Mouse (Mus musculus) limb, embryonic 15.5 days (tissue): Measurements from ENCODE around the gene Rapgef3. TPM values are rescaled to one million over a fixed set of nuclear protein-coding genes. Genes with fewer than 3 reads are reported as not detected.

Experiments used
- ATAC-seq: fragments of 200-750 bp; cut with Nextera tagmentation; 2 replicates; pipeline ENCODE4 v1.8.0; 2017; ENCODE audit warnings: low read depth, moderate TSS enrichment; ENCODE audit not compliant: insufficient number of reproducible peaks, low FRiP score, low TSS enrichment
- H3K27ac ChIP-seq: fragments of 300-500 bp; sonication (generic); 2 replicates; pipeline ENCODE4 v1.5.1; 2015; ENCODE audit warnings: moderate library complexity, mild to moderate bottlenecking, inconsistent platforms
- H3K27me3 ChIP-seq: fragments of 300-500 bp; sonication (generic); 2 replicates; pipeline ENCODE4 v1.6.1; 2015; ENCODE audit warnings: inconsistent platforms
- H3K36me3 ChIP-seq: fragments of 300-500 bp; sonication (generic); 2 replicates; pipeline ENCODE4 v1.6.1; 2015; ENCODE audit warnings: inconsistent platforms
- H3K4me1 ChIP-seq: fragments of 300-500 bp; sonication (generic); 2 replicates; pipeline ENCODE4 v1.6.1; 2015; ENCODE audit warnings: inconsistent platforms
- H3K4me2 ChIP-seq: fragments of 300-500 bp; sonication (generic); 2 replicates; pipeline ENCODE4 v1.6.1; 2015; ENCODE audit warnings: mild to moderate bottlenecking, inconsistent platforms
- H3K4me3 ChIP-seq: fragments of 300-500 bp; sonication (generic); 2 replicates; pipeline ENCODE4 v1.5.1; 2015; ENCODE audit warnings: mild to moderate bottlenecking, inconsistent platforms
- H3K9ac ChIP-seq: fragments of 300-500 bp; sonication (generic); 2 replicates; pipeline ENCODE4 v1.6.1; 2015; ENCODE audit warnings: inconsistent platforms
- H3K9me3 ChIP-seq: fragments of 300-500 bp; sonication (generic); 2 replicates; pipeline ENCODE4 v1.6.1; 2016; ENCODE audit warnings: inconsistent platforms
- WGBS: fragments of 180-500 bp; shearing (Covaris S2); methylation state at CpG from one replicate; pipeline ENCODE4 v1.1.7; 2015; 5-methylcytosine and 5-hydroxymethylcytosine counted together
- polyA plus RNA-seq: library from polyadenylated mRNA; unstranded; fragments of >200 nt; fragmentation: Nextera tagmentation; extraction: Ambion mirVana; gene quantifications from 2 replicates; pipeline ENCODE4 v1.2.1, GENCODE M21; 2015

Gene Rapgef3
- polyA plus RNA-seq, 1 experiment from 2014 or later, result 9.8 TPM

DNA sequence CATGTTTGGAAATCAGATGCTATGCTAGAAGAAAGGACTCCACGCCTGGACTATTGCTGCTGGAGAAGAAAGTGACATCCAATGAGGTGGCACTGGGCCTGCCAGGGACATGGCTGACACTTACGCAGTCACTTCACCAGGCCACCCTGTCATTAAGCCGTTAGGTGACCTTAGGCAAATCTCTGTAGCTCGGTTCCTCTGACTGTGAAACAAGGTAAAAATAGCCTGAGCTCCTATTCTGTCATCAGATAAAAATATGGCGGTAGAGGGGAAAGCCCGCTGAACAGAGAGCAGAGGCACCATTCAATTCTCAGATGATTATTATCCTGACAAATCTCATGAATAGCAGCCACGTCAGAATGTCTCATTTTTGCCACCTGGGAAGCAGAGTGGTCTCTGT, 25.7 kb downstream of the Rapgef3 start:
- Histone ChIP-seq H3K9me3 (no peaks in the 10 kb centered on the region), H3K4me3 (no peak overlapping the region), H3K27me3 (no peaks in the 10 kb centered on the region), H3K4me2 (no peak overlapping the region), H3K4me1 (peaks cover 15% of the 10 kb centered on the region), H3K36me3 (peaks cover 3% of the 10 kb centered on the region; the same call in 1 of the 2 replicates), H3K9ac (no peak overlapping the region), H3K27ac (no peak overlapping the region)
- ATAC-seq, result no peak
- 52% methylated on average over 7 of the region's 7 CpGs for whole genome bisulfite sequencing

GRCm38 (mm10) chr15:97741662-97742061, 26.1 kb downstream of the Rapgef3 start:
- Histone ChIP-seq H3K4me1 (peaks cover 15% of the 10 kb centered on the region), H3K4me2 (no peak overlapping the region), H3K9me3 (no peaks in the 10 kb centered on the region), H3K27ac (no peak overlapping the region), H3K36me3 (no peaks in the 10 kb centered on the region), H3K4me3 (no peak overlapping the region), H3K9ac (no peak overlapping the region), H3K27me3 (no peaks in the 10 kb centered on the region)
- no peak for ATAC-seq
- 70% methylated on average over 12 of the region's 12 CpGs for WGBS

DNA sequence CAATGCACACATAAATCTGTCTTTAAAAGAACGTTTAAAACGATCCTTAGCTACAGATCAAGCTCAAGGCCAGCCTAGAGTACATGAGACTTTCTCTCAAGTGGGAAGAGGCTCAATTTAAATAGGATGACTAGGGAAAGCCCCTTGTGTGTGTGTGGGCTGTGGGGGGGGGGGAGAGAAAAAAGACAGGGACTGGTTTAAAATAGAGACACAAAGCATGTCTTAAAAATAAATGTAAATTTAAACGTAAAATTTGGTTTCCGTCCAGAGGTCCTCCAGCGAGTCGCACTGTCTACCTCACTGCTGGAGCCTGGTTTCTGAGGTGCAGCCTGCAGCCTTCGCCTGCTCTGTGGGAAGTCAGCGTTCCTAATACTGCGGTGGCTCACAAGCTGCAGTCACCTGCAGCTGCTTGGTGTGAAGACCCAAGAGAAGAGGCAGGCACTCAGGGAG, 27.5 kb downstream of the Rapgef3 start:
- no peak overlapping the region for H3K9ac ChIP-seq
- WGBS, result 74% methylated on average over 9 of the region's 9 CpGs
- H3K4me3 ChIP-seq, result no peak overlapping the region
- no peaks in the 10 kb centered on the region for H3K36me3 ChIP-seq
- no peak overlapping the region for H3K27ac ChIP-seq
- peaks cover 11% of the 10 kb centered on the region for H3K4me1 ChIP-seq
- no peaks in the 10 kb centered on the region for H3K27me3 ChIP-seq
- H3K9me3 ChIP-seq, result no peaks in the 10 kb centered on the region
- ATAC-seq, result no peak
- H3K4me2 ChIP-seq, result no peak overlapping the region

- no peak overlapping the region for H3K4me3 ChIP-seq
- H3K9me3 ChIP-seq, result no peaks in the 10 kb centered on the region
- H3K27me3 ChIP-seq, result no peaks in the 10 kb centered on the region
- no peak for ATAC-seq
- no peaks in the 10 kb centered on the region for H3K36me3 ChIP-seq
- H3K27ac ChIP-seq, result no peak overlapping the region
- H3K4me1 ChIP-seq, result no peaks in the 10 kb centered on the region
- H3K4me2 ChIP-seq, result no peak overlapping the region
- H3K9ac ChIP-seq, result no peak overlapping the region
- WGBS, result 82% methylated on average over 7 of the region's 7 CpGs
Measured at GRCm38 (mm10) chr15:97738923-97739322, 28.8 kb downstream of the Rapgef3 start.

GRCm38 (mm10) chr15:97731988-97732387, 35.8 kb downstream of the Rapgef3 start:
- no peaks in the 10 kb centered on the region for H3K9me3 ChIP-seq
- no peak overlapping the region for H3K9ac ChIP-seq
- H3K4me1 ChIP-seq, result peaks cover 3% of the 10 kb centered on the region
- 87% methylated on average over 11 of the region's 11 CpGs for WGBS
- H3K4me3 ChIP-seq, result no peak overlapping the region
- H3K27ac ChIP-seq, result peak overlapping the region; percentile 27; the same call in 1 of the 2 replicates
- no peaks in the 10 kb centered on the region for H3K36me3 ChIP-seq
- no peaks in the 10 kb centered on the region for H3K27me3 ChIP-seq
- ATAC-seq, result no peak
- H3K4me2 ChIP-seq, result no peak overlapping the region

DNA sequence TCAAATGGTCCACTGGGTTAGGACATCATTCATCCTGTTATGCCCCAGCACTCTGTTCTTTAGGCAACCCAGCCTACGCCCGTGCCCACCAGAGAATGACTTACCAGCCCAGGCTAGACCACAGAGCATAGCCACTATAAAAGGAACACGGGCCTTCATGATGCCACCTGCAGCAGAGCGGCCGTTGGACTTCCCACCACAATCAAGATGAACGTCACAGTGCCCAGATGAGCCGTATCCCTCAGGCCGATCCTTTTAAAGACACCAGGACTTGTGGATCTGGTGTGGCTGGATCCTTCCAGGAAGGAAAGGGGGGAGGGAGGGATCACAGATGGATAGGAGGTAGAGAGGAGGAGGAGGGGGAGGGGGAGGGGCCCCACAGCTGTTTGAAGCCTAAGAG, 36.7 kb downstream of the Rapgef3 start, which contains the start of gene Endou:
Gene Endou, minus strand, starts transcription at position 229 of the 400 bp plus-strand sequence.
- H3K4me2 ChIP-seq, result no peak within 1 kb of the TSS
- H3K4me3 ChIP-seq, result peak within 1 kb of the TSS; percentile 8
- no peaks in the 10 kb centered on the region for H3K36me3 ChIP-seq
- no peaks in the 10 kb centered on the region for H3K27me3 ChIP-seq
- no peaks in the 10 kb centered on the region for H3K9me3 ChIP-seq
- H3K9ac ChIP-seq, result no peak within 1 kb of the TSS
- H3K27ac ChIP-seq, result peak within 1 kb of the TSS; percentile 27; the same call in 1 of the 2 replicates
- H3K4me1 ChIP-seq, result peaks cover 6% of the 10 kb centered on the region
- no peak for ATAC-seq
- 84% methylated on average over 8 of the region's 8 CpGs for WGBS

GRCm38 (mm10) chr15:97730365-97730764, 37.4 kb downstream of the Rapgef3 start:
- Histone ChIP-seq H3K4me1 (peaks cover 6% of the 10 kb centered on the region), H3K4me2 (no peak overlapping the region), H3K27ac (no peak overlapping the region), H3K36me3 (no peaks in the 10 kb centered on the region), H3K9me3 (no peaks in the 10 kb centered on the region), H3K27me3 (no peaks in the 10 kb centered on the region), H3K9ac (no peak overlapping the region), H3K4me3 (peak overlapping the region; percentile 8; the same call in 1 of the 2 replicates)
- WGBS, result 37% methylated on average over 6 of the region's 6 CpGs
- ATAC-seq, result 0 out of 2 replicates have a peak, but pooled peaks have one; percentile 40

GRCm38 (mm10) chr15:97728804-97729203, 39.0 kb downstream of the Rapgef3 start:
- Histone ChIP-seq H3K27me3 (no peaks in the 10 kb centered on the region), H3K36me3 (no peaks in the 10 kb centered on the region), H3K27ac (no peak overlapping the region), H3K9ac (no peak overlapping the region), H3K4me1 (peaks cover 6% of the 10 kb centered on the region), H3K9me3 (no peaks in the 10 kb centered on the region), H3K4me2 (no peak overlapping the region), H3K4me3 (no peak overlapping the region)
- 55% methylated on average over 7 of the region's 7 CpGs for WGBS
- no peak for ATAC-seq

DNA sequence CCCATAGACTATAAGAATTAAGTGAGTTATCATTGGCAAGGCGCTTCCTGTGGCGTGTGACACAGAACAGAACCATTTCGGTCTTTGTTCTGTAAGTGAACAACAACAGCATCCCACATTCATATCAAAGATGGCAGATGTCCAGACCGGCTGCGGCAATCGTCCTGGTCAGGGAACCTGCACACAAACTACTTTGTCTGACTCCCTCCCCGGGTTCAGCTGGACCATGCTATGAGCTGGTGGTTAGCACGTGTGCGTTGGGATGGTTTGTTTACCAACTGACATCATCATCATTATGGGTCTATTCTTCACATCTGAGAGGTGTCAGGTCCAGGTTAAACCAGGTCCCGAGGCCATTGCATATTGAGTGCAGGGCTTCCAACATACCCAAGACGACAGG, 39.4 kb downstream of the Rapgef3 start:
- Histone ChIP-seq H3K4me2 (no peak overlapping the region), H3K36me3 (no peaks in the 10 kb centered on the region), H3K27me3 (no peaks in the 10 kb centered on the region), H3K9me3 (no peaks in the 10 kb centered on the region), H3K27ac (no peak overlapping the region), H3K9ac (no peak overlapping the region), H3K4me1 (peaks cover 6% of the 10 kb centered on the region), H3K4me3 (no peak overlapping the region)
- WGBS, result 84% methylated on average over 11 of the region's 11 CpGs
- ATAC-seq, result no peak

GRCm38 (mm10) chr15:97727520-97727919, 40.3 kb downstream of the Rapgef3 start:
- WGBS, result 68% methylated on average over 5 of the region's 5 CpGs
- no peak overlapping the region for H3K9ac ChIP-seq
- ATAC-seq, result no peak

DNA sequence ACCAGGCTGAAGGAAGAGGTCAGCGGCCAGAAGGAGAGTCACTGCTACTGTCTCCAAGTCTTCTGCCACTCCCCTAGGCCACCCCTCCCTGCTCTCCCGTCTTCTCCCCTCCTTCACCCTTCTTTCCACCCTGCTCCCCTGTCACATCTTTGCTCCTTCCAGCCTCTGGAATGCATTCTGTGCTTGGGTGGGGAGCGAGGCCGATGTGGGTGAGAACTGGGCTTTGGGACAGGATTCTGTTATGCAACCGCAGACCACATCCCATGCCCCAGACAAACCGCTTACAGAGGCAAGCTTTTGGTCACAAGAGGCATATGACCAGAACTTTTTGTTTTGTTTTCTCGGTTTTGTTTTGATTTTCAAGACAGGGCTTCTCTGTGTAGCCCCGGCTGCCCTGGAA, 40.7 kb downstream of the Rapgef3 start:
- ATAC-seq, result no peak

More at GRCm38 (mm10) chr15:97727520-97727919, 40.3 kb downstream of the Rapgef3 start:
- no peaks in the 10 kb centered on the region for H3K36me3 ChIP-seq
- H3K9me3 ChIP-seq, result no peaks in the 10 kb centered on the region
- H3K27me3 ChIP-seq, result no peaks in the 10 kb centered on the region
- no peak overlapping the region for H3K27ac ChIP-seq
- peaks cover 6% of the 10 kb centered on the region for H3K4me1 ChIP-seq
- H3K4me2 ChIP-seq, result no peak overlapping the region
- H3K4me3 ChIP-seq, result no peak overlapping the region

DNA sequence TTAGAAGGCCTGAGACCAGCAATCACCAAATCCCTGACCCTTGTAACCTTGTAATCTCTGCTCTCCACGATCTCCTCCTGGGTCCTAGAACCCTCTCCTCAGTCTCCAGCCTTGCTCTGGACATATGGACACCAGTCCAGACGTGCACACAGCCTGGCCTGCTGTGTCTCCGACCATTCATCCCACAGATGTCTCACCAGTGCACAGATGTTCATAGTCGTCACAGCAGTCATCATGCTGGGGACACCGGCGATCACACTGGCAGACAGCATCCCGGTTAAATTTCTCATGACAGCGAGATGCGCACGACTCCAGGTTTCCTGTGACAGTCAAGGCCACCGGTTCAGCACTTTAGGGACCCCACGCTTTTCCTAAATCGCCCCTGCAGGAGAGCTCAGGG, 41.5 kb downstream of the Rapgef3 start:
- Histone ChIP-seq H3K27me3 (no peaks in the 10 kb centered on the region), H3K27ac (no peak overlapping the region), H3K9ac (no peak overlapping the region), H3K9me3 (no peaks in the 10 kb centered on the region), H3K4me3 (no peak overlapping the region), H3K36me3 (no peaks in the 10 kb centered on the region), H3K4me1 (peaks cover 13% of the 10 kb centered on the region), H3K4me2 (no peak overlapping the region)
- ATAC-seq, result no peak
- WGBS, result 76% methylated on average over 13 of the region's 13 CpGs

More for the DNA sequence above, 40.7 kb downstream of the Rapgef3 start:
- Histone ChIP-seq H3K4me3 (no peak overlapping the region), H3K27me3 (no peaks in the 10 kb centered on the region), H3K9me3 (no peaks in the 10 kb centered on the region), H3K4me1 (peaks cover 6% of the 10 kb centered on the region), H3K36me3 (no peaks in the 10 kb centered on the region), H3K9ac (no peak overlapping the region), H3K27ac (no peak overlapping the region), H3K4me2 (no peak overlapping the region)
- 64% methylated on average over 8 of the region's 8 CpGs for WGBS
